8 mouse cellular contexts compared by ENCODE assay signal in genomic region chr3:122046187-122046620, GRCm38 (mm10). TPM values are rescaled to one million over a fixed set of nuclear protein-coding genes. Genes with fewer than 3 reads are reported as not detected.
DNase-seq lines count a peak whose midpoint lies in the region; ATAC-seq and TF ChIP-seq lines count a peak whose summit lies in the region.

No protein-coding gene starts in this region.

- WGBS in heart, embryonic 11.5 days (ENCODE audit: insufficient replicate concordance), result 35% methylated on average over 10 of the region's 10 CpGs
- 10% methylated on average over 10 of the region's 10 CpGs for WGBS in embryonic facial prominence, embryonic 12.5 days
- WGBS in heart, postnatal 0 days, result 45% methylated on average over 10 of the region's 10 CpGs
- WGBS in limb, embryonic 13.5 days, result 30% methylated on average over 10 of the region's 10 CpGs
- 48% methylated on average over 10 of the region's 10 CpGs for WGBS in liver, embryonic 11.5 days

- no peak overlapping the region for H3K4me3 ChIP-seq in heart, embryonic 11.5 days (ENCODE audit: low read depth, low read length)
- no peak overlapping the region for H3K4me3 ChIP-seq in embryonic facial prominence, embryonic 12.5 days
- no peak overlapping the region for H3K4me3 ChIP-seq in heart, postnatal 0 days (ENCODE audit: low read depth, low read length)
- H3K4me3 ChIP-seq in limb, embryonic 13.5 days, result no peak overlapping the region
- no peak overlapping the region for H3K4me3 ChIP-seq in liver, embryonic 11.5 days (ENCODE audit: low read depth, low read length)

- no peak overlapping the region for H3K9ac ChIP-seq in heart, embryonic 11.5 days (ENCODE audit: low read depth, low read length)
- H3K9ac ChIP-seq in embryonic facial prominence, embryonic 12.5 days, result no peak overlapping the region
- H3K9ac ChIP-seq in heart, postnatal 0 days (replicated peaks; ENCODE audit: low read depth, low read length), result no peak overlapping the region
- no peak overlapping the region for H3K9ac ChIP-seq in limb, embryonic 13.5 days
- H3K9ac ChIP-seq in liver, embryonic 11.5 days (ENCODE audit: low read depth, low read length), result no peak overlapping the region

- H3K27me3 ChIP-seq in heart, embryonic 11.5 days (ENCODE audit: control insufficient read depth, insufficient read depth, low read length), result no peaks in the 10 kb centered on the region
- peaks cover 6% of the 10 kb centered on the region; the same call in 1 of the 2 replicates for H3K27me3 ChIP-seq in embryonic facial prominence, embryonic 12.5 days
- H3K27me3 ChIP-seq in heart, postnatal 0 days (ENCODE audit: control insufficient read depth, insufficient read depth, low read length), result no peaks in the 10 kb centered on the region
- H3K27me3 ChIP-seq in limb, embryonic 13.5 days, result 0 out of 2 replicates have a peak, but pooled peaks cover 7% of the 10 kb centered on the region
- peaks cover 2% of the 10 kb centered on the region; the same call in 1 of the 2 replicates for H3K27me3 ChIP-seq in liver, embryonic 11.5 days (replicated peaks; ENCODE audit: control insufficient read depth, insufficient read depth, low read length)

- no peak overlapping the region; the same call in 1 of the 2 replicates for H3K4me2 ChIP-seq in heart, embryonic 11.5 days
- H3K4me2 ChIP-seq in embryonic facial prominence, embryonic 12.5 days (replicated peaks), result 0 out of 2 replicates have a peak overlapping the region, but pooled peaks have one; percentile 3
- no peak overlapping the region for H3K4me2 ChIP-seq in heart, postnatal 0 days (ENCODE audit: low read depth, low read length)
- no peak overlapping the region for H3K4me2 ChIP-seq in limb, embryonic 13.5 days (replicated peaks)
- H3K4me2 ChIP-seq in liver, embryonic 11.5 days, result no peak overlapping the region

- H3K4me1 ChIP-seq in heart, embryonic 11.5 days (ENCODE audit: control insufficient read depth, insufficient read depth, low read length), result peaks cover 53% of the 10 kb centered on the region
- H3K4me1 ChIP-seq in embryonic facial prominence, embryonic 12.5 days, result peaks cover 68% of the 10 kb centered on the region
- peaks cover 41% of the 10 kb centered on the region for H3K4me1 ChIP-seq in heart, postnatal 0 days (ENCODE audit: control insufficient read depth, insufficient read depth)
- H3K4me1 ChIP-seq in limb, embryonic 13.5 days, result peaks cover 69% of the 10 kb centered on the region
- H3K4me1 ChIP-seq in liver, embryonic 11.5 days (replicated peaks; ENCODE audit: control insufficient read depth, insufficient read depth, low read length), result peaks cover 17% of the 10 kb centered on the region

- no peak for ATAC-seq in heart, embryonic 11.5 days (replicated peaks; ENCODE audit: insufficient number of reproducible peaks, low FRiP score, low TSS enrichment)
- ATAC-seq in embryonic facial prominence, embryonic 12.5 days (ENCODE audit: insufficient number of reproducible peaks, insufficient read depth, low FRiP score, low TSS enrichment), result no peak
- no peak for ATAC-seq in heart, postnatal 0 days (ENCODE audit: insufficient read depth, low read depth)
- ATAC-seq in limb, embryonic 13.5 days (ENCODE audit: low FRiP score, low read depth), result no peak
- no peak for ATAC-seq in liver, embryonic 11.5 days (replicated peaks; ENCODE audit: low FRiP score)

- no peaks in the 10 kb centered on the region for H3K9me3 ChIP-seq in heart, embryonic 11.5 days (replicated peaks; ENCODE audit: control insufficient read depth, low read length)
- H3K9me3 ChIP-seq in embryonic facial prominence, embryonic 12.5 days, result no peaks in the 10 kb centered on the region
- H3K9me3 ChIP-seq in heart, postnatal 0 days (replicated peaks; ENCODE audit: control insufficient read depth, low read length), result no peaks in the 10 kb centered on the region
- H3K9me3 ChIP-seq in limb, embryonic 13.5 days, result no peaks in the 10 kb centered on the region
- no peaks in the 10 kb centered on the region; the same call in 1 of the 2 replicates for H3K9me3 ChIP-seq in liver, embryonic 11.5 days (ENCODE audit: control insufficient read depth, low read length)

- TF ChIP-seq EP300 in heart, postnatal 0 days (IDR thresholded peaks at IDR 0.05; ENCODE audit: low read depth), result no peak

- H3K27ac ChIP-seq in heart, embryonic 11.5 days (ENCODE audit: low read depth, low read length), result no peak overlapping the region
- peak overlapping the region; percentile 92 for H3K27ac ChIP-seq in embryonic facial prominence, embryonic 12.5 days
- H3K27ac ChIP-seq in heart, postnatal 0 days (ENCODE audit: low read depth), result no peak overlapping the region
- peak overlapping the region; percentile 94; the same call in 1 of the 2 replicates for H3K27ac ChIP-seq in limb, embryonic 13.5 days
- H3K27ac ChIP-seq in liver, embryonic 11.5 days (ENCODE audit: low read depth, low read length), result no peak overlapping the region

- DNase-seq in heart, adult 11 months, result peak; percentile 95
- DNase-seq in heart, postnatal 0 days (ENCODE audit: low spot score), result peak; percentile 46
- no peak for DNase-seq in urinary bladder, adult 18-20 months (ENCODE audit: low spot score in 2 of 2)
- no peak for DNase-seq in urinary bladder, adult 2 months (ENCODE audit: low spot score)
- no peak for DNase-seq in liver, embryonic 11.5 days (ENCODE audit: low spot score)

- H3K36me3 ChIP-seq in heart, embryonic 11.5 days (ENCODE audit: control insufficient read depth, insufficient read depth, low read length), result no peaks in the 10 kb centered on the region
- H3K36me3 ChIP-seq in embryonic facial prominence, embryonic 12.5 days, result no peaks in the 10 kb centered on the region
- H3K36me3 ChIP-seq in heart, postnatal 0 days (replicated peaks; ENCODE audit: control insufficient read depth, insufficient read depth, low read length), result no peaks in the 10 kb centered on the region
- H3K36me3 ChIP-seq in limb, embryonic 13.5 days, result no peaks in the 10 kb centered on the region
- no peaks in the 10 kb centered on the region for H3K36me3 ChIP-seq in liver, embryonic 11.5 days (ENCODE audit: control insufficient read depth, insufficient read depth, low read length)

- no peak for TF ChIP-seq CTCF in heart, postnatal 0 days (IDR thresholded peaks at IDR 0.05; ENCODE audit: low read depth)

RNA-seq across cellular contexts. Expression of gene Abca4, which starts 2.0 kb away (rescaled TPM):
- polyA plus RNA-seq in heart, embryonic 11.5 days (2014; fragmentation: Nextera tagmentation; extraction: Ambion mirVana), result 3.1 and 5.1 TPM in 2 replicates
- polyA plus RNA-seq in embryonic facial prominence, embryonic 12.5 days (2016; fragmentation: Nextera tagmentation; extraction: Ambion mirVana), result 1.2 and 1.3 TPM in 2 replicates
- 20.9 and 21.9 TPM in 2 replicates for total RNA-seq in heart, postnatal 0 days (2014; rRNA removed; ENCODE audit: low replicate concordance)
- polyA plus RNA-seq in heart, postnatal 0 days (2015; fragmentation: Nextera tagmentation; extraction: Ambion mirVana), result 4.9 and 5.7 TPM in 2 replicates
- 0.83 and 1.3 TPM in 2 replicates for polyA plus RNA-seq in limb, embryonic 13.5 days (2015; fragmentation: Nextera tagmentation; extraction: Ambion mirVana)
- polyA plus RNA-seq in urinary bladder, adult 2 months (2012; rRNA removed), result 0.83 and 0.96 TPM in 2 replicates
- 1.3 and 3.2 TPM in 2 replicates for polyA plus RNA-seq in liver, embryonic 11.5 days (2014; fragmentation: Nextera tagmentation; extraction: Ambion mirVana)

Comparison
In these comparisons a context has a peak if more than half of its experiments do, and no peak if none do; other contexts are left out.
1. DNase-seq: peak in heart, adult 11 months (single experiment) and heart, postnatal 0 days (single experiment); none in urinary bladder, adult 18-20 months (0 of 2), urinary bladder, adult 2 months (single experiment) and liver, embryonic 11.5 days (single experiment).
2. H3K27ac ChIP-seq: peak in embryonic facial prominence, embryonic 12.5 days (single experiment) and limb, embryonic 13.5 days (single experiment); none in heart, embryonic 11.5 days (single experiment), heart, postnatal 0 days (single experiment) and liver, embryonic 11.5 days (single experiment).